ENCODE assay signal across 15 mouse cellular contexts in genomic region chr10:17666089-17666488, GRCm38 (mm10).
"Had no signal": no experiment of that assay in that cellular context is flagged by ENCODE, and none has a peak within 500 bp of the region (broad histone marks: within the 10 kb centered on the region; RNA-seq: fewer than 3 reads in every experiment).

No protein-coding gene starts in this region.

- ATAC-seq: liver, postnatal 0 days; midbrain, embryonic 16.5 days had no signal

- H3K27ac ChIP-seq: limb, embryonic 12.5 days; liver, embryonic 13.5 days; lung, embryonic 15.5 days; macrophage; stomach, postnatal 0 days had no signal

- H3K4me2 ChIP-seq: limb, embryonic 12.5 days; liver, embryonic 13.5 days; lung, embryonic 15.5 days; midbrain, embryonic 11.5 days had no signal

- H3K9ac ChIP-seq: limb, embryonic 12.5 days; liver, embryonic 13.5 days; liver, postnatal 0 days; lung, embryonic 15.5 days had no signal

- H3K36me3 ChIP-seq: limb, embryonic 12.5 days; liver, embryonic 13.5 days; lung, embryonic 15.5 days had no signal

- H3K9me3 ChIP-seq: limb, embryonic 12.5 days; liver, embryonic 13.5 days; lung, embryonic 15.5 days had no signal

- H3K4me3 ChIP-seq: limb, embryonic 12.5 days; liver, embryonic 13.5 days; lung, embryonic 15.5 days; megakaryocyte, embryonic 14.5 days had no signal

- H3K4me1 ChIP-seq: limb, embryonic 12.5 days; lung, embryonic 15.5 days had no signal

- H3K27me3 ChIP-seq: limb, embryonic 12.5 days; liver, embryonic 13.5 days; lung, embryonic 15.5 days; megakaryocyte, embryonic 14.5 days had no signal

- DNase-seq: kidney, postnatal 25 days; layer of hippocampus, postnatal 36 days; liver; liver, embryonic 13.5 days; liver, postnatal 0 days; lung, postnatal 14 days; right cerebral cortex, adult 18-20 months; thymus, postnatal 4 days had no signal
